Mouse (Mus musculus) stomach, postnatal 0 days (tissue): ENCODE data around the gene Ap4s1. TPM values are rescaled to one million over a fixed set of nuclear protein-coding genes. Genes with fewer than 3 reads are reported as not detected.

Source experiments
- ATAC-seq: fragments of 200-750 bp; cut with Nextera tagmentation; 2 replicates; pipeline ENCODE4 v1.8.0; 2017; ENCODE audit not compliant: low FRiP score, low TSS enrichment
- DNase-seq: peaks from one replicate; pipeline ENCODE4 v3.0.0-alpha.2; 2016; ENCODE audit warnings: low spot score
- H3K27ac ChIP-seq: fragments of 300-500 bp; sonication (generic); replicated peaks from 2 replicates; pipeline ENCODE4 v1.5.1; 2014; ENCODE audit warnings: mild to moderate bottlenecking, control low read depth
- H3K27me3 ChIP-seq: fragments of 300-500 bp; sonication (generic); 2 replicates; pipeline ENCODE4 v1.6.1; 2014; ENCODE audit warnings: low read length; ENCODE audit not compliant: control insufficient read depth, insufficient read depth
- H3K36me3 ChIP-seq: fragments of 300-500 bp; sonication (generic); 2 replicates; pipeline ENCODE4 v1.6.1; 2014; ENCODE audit warnings: low read length, mixed read lengths; ENCODE audit not compliant: control insufficient read depth, insufficient read depth
- H3K4me1 ChIP-seq: fragments of 300-500 bp; sonication (generic); replicated peaks from 2 replicates; pipeline ENCODE4 v1.6.1; 2014; ENCODE audit warnings: antibody characterized with exemption; ENCODE audit not compliant: control insufficient read depth, insufficient read depth
- H3K4me2 ChIP-seq: fragments of 300-500 bp; sonication (generic); replicated peaks from 2 replicates; pipeline ENCODE4 v1.6.1; 2014; ENCODE audit warnings: low read depth, mild to moderate bottlenecking, control low read depth, moderate library complexity
- H3K4me3 ChIP-seq: fragments of 300-500 bp; sonication (generic); 2 replicates; pipeline ENCODE4 v1.5.1; 2014; ENCODE audit warnings: low read depth, low read length, control low read depth
- H3K9ac ChIP-seq: fragments of 300-500 bp; sonication (generic); 2 replicates; pipeline ENCODE4 v1.6.1; 2014; ENCODE audit warnings: mild to moderate bottlenecking, low read length, control low read depth, mixed read lengths
- H3K9me3 ChIP-seq: fragments of 300-500 bp; sonication (generic); 2 replicates; pipeline ENCODE4 v1.6.1; 2016; ENCODE audit warnings: low read length; ENCODE audit not compliant: control insufficient read depth
- CTCF ChIP-seq: IDR thresholded peaks from 2 replicates; pipeline ENCODE4 v1.5.1; 2016; ENCODE audit warnings: antibody characterized with exemption, low read depth, mild to moderate bottlenecking, moderate library complexity
- EP300 ChIP-seq: optimal IDR thresholded peaks from 2 replicates; pipeline ENCODE3; 2016; ENCODE audit warnings: antibody characterized with exemption
- WGBS: fragments of 180-500 bp; shearing (Covaris S2); extraction: QIAGEN DNeasy Blood & Tissue Kit; methylation state at CpG from one replicate; pipeline ENCODE4 v1.1.7; 2014; 5-methylcytosine and 5-hydroxymethylcytosine counted together
- polyA plus RNA-seq: library from polyadenylated mRNA; unstranded; fragments of >200 nt; fragmentation: Nextera tagmentation; extraction: Ambion mirVana; gene quantifications from 2 replicates; pipeline ENCODE4 v1.2.1, GENCODE M21; 2015

The Ap4s1 gene
- polyA plus RNA-seq, 1 experiment from 2014 or later, result 28.8 TPM

DNA sequence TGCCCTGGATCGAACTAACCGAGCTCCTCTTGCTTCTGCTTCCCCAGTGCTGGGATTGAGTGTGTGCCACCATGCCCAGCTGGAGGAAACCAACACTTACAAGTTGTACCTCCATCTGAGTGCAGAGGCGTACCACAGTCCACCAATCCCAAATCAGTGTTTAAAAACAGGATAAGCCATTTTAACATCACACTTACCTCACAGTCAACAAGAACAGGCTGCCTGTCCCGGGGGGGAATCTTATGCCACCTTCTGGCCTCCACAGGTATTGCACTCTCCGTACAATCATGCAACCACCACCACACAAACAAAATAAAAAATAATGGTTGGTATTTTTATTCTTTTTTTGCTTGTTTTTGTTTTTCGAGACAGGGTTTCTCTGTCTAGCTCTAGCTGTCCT, 50.9 kb downstream of the Ap4s1 start:
- Histone ChIP-seq H3K9me3 (no peaks in the 10 kb centered on the region), H3K27me3 (no peaks in the 10 kb centered on the region), H3K4me1 (no peaks in the 10 kb centered on the region), H3K36me3 (peaks cover 11% of the 10 kb centered on the region), H3K4me2 (no peak overlapping the region), H3K27ac (no peak overlapping the region), H3K9ac (no peak overlapping the region), H3K4me3 (no peak overlapping the region)
- 83% methylated on average over 6 of the region's 6 CpGs for WGBS
- ATAC-seq (0 out of 2 replicates have a peak, but pooled peaks have one; percentile 24), DNase-seq (peak; percentile 50)
- TF ChIP-seq CTCF, result peak; percentile 83
- no peak for TF ChIP-seq EP300

- H3K4me2 ChIP-seq, result no peak overlapping the region
- no peak for ATAC-seq
- H3K36me3 ChIP-seq, result peaks cover 17% of the 10 kb centered on the region
- H3K27me3 ChIP-seq, result no peaks in the 10 kb centered on the region
- no peak overlapping the region for H3K4me3 ChIP-seq
- no peak for DNase-seq
- 53% methylated on average over 6 of the region's 6 CpGs for WGBS
- H3K9me3 ChIP-seq, result no peaks in the 10 kb centered on the region
- no peaks in the 10 kb centered on the region for H3K4me1 ChIP-seq
- TF ChIP-seq EP300 (no peak), CTCF (no peak)
- H3K27ac ChIP-seq, result no peak overlapping the region
- H3K9ac ChIP-seq, result no peak overlapping the region; the same call in 1 of the 2 replicates
These were observed 54.1 kb downstream of the Ap4s1 start for GRCm38 (mm10) chr12:51744957-51745356.

GRCm38 (mm10) chr12:51747348-51747747, 56.5 kb downstream of the Ap4s1 start:
- Histone ChIP-seq H3K9ac (no peak overlapping the region), H3K27me3 (no peaks in the 10 kb centered on the region), H3K4me2 (no peak overlapping the region), H3K9me3 (no peaks in the 10 kb centered on the region), H3K4me3 (no peak overlapping the region), H3K4me1 (no peaks in the 10 kb centered on the region), H3K27ac (no peak overlapping the region), H3K36me3 (peaks cover 32% of the 10 kb centered on the region)
- DNase-seq (no peak), ATAC-seq (no peak)
- WGBS, result 80% methylated on average over 2 of the region's 2 CpGs
- TF ChIP-seq CTCF (peak; percentile 56), EP300 (no peak)

DNA sequence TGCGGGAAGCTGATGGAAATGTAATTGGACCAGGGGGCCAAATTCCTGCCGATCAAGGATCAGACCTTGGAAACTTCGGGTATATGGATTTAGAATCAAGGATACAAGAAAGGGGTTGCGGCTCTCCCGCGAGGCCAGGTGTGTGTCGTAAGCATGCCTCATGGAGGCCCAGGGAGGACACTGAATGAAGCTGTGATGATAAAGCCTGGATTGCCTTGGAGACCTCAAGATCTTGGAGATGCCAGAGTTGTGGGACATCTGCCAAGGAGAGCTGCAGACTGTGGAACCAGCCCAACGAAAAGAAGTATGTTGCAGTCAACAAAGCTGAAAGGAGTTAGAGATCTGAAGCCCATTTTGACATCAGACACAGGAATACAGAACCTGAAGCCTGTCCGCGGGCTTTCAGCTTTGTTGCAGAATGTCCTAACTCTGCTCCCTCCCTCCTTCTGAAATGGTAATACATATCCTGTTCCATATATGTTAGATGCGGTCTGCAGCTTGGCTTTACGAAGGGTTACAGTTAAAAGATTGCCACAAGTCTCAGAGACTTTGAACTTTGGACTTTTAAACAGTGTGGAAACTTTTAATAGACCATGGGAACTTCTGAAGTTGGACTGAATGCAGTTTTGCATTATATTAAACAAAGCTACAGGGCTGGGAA, 65.2 kb downstream of the Ap4s1 start:
- WGBS, result 92% methylated on average over 12 of the region's 12 CpGs
- Histone ChIP-seq H3K9ac (no peak overlapping the region), H3K4me1 (no peaks in the 10 kb centered on the region), H3K9me3 (no peaks in the 10 kb centered on the region), H3K27ac (0 out of 2 replicates have a peak overlapping the region, but pooled peaks have one; percentile 35), H3K4me2 (no peak overlapping the region), H3K4me3 (no peak overlapping the region), H3K36me3 (peaks cover 28% of the 10 kb centered on the region), H3K27me3 (no peaks in the 10 kb centered on the region)
- ATAC-seq (peak; percentile 75), DNase-seq (no peak)
- TF ChIP-seq CTCF (no peak), EP300 (no peak)

GRCm38 (mm10) chr12:51756599-51756961, 65.7 kb downstream of the Ap4s1 start:
- Histone ChIP-seq H3K36me3 (peaks cover 23% of the 10 kb centered on the region), H3K4me1 (no peaks in the 10 kb centered on the region), H3K4me2 (no peak overlapping the region), H3K27me3 (no peaks in the 10 kb centered on the region), H3K9me3 (no peaks in the 10 kb centered on the region), H3K27ac (no peak overlapping the region), H3K9ac (no peak overlapping the region), H3K4me3 (no peak overlapping the region)
- ATAC-seq (peak; percentile 37; the same call in 1 of the 2 replicates), DNase-seq (no peak)
- TF ChIP-seq EP300 (no peak), CTCF (no peak)

DNA sequence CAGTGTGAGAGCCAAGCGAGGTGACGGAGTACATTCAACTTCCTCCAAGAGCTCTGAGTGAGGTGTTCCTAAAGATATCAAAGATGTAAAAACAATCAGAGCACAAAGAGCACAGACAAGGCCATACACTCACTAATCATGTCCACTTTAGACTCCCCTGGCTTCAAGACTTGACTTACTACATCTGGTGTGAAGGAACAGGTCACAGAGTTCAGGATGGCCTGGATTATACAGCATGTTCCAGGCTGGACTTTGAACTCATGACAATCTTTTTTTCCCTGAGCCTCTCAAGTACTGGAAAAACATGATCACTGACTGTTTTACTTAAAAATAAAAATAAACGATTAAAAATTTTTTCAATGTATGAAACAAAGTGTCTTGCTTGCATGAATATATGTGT, 68.5 kb downstream of the Ap4s1 start:
- WGBS, result 93% methylated on average over 3 of the region's 3 CpGs
- Histone ChIP-seq H3K4me1 (no peaks in the 10 kb centered on the region), H3K27me3 (no peaks in the 10 kb centered on the region), H3K9ac (no peak overlapping the region), H3K4me2 (no peak overlapping the region), H3K36me3 (peaks cover 18% of the 10 kb centered on the region), H3K4me3 (no peak overlapping the region), H3K27ac (no peak overlapping the region), H3K9me3 (no peaks in the 10 kb centered on the region)
- no peak for ATAC-seq
- no peak for DNase-seq
- no peak for TF ChIP-seq CTCF
- no peak for TF ChIP-seq EP300
